Mouse (Mus musculus): ENCODE data around the gene Hist1h4j.

DNA sequence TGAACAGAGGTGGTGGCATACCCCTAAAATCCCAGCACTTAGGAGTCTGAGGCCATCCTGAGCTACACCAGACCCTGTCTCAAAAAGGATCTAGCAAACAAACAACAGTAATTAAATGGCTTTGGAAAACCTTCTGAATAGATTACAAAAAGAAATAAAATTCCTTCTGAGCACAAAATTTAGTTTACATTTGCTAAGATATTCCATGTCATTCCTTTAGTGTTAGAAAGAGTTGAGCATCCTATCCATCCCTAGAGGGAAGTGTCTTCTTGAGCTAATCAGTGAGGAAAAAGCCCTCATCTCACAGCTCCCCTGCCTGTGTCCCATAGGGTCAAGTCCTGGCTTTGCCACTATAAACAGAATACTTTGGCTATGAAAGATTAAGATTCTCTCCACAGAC, 37.1 kb upstream of the Hist1h4j start, which contains the start of gene Olfr1359:
- no peak for TF ChIP-seq CTCF (IDR thresholded peaks at IDR 0.05; ENCODE audit: control insufficient read depth, insufficient read depth, low read length)
- TF ChIP-seq POLR2A (IDR thresholded peaks at IDR 0.05; ENCODE audit: borderline replicate concordance, control insufficient read depth, low read depth, low read length): no peak

All from bone marrow, adult 2 months (tissue).